Mouse (Mus musculus): Measurements from ENCODE around the gene Gm20661. TPM values are rescaled to one million over a fixed set of nuclear protein-coding genes. Genes with fewer than 3 reads are reported as not detected.

The Gm20661 gene
- polyA plus RNA-seq (2015; fragmentation: Nextera tagmentation; extraction: Ambion mirVana) = 0.88 and 1.6 TPM in 2 replicates

DNA sequence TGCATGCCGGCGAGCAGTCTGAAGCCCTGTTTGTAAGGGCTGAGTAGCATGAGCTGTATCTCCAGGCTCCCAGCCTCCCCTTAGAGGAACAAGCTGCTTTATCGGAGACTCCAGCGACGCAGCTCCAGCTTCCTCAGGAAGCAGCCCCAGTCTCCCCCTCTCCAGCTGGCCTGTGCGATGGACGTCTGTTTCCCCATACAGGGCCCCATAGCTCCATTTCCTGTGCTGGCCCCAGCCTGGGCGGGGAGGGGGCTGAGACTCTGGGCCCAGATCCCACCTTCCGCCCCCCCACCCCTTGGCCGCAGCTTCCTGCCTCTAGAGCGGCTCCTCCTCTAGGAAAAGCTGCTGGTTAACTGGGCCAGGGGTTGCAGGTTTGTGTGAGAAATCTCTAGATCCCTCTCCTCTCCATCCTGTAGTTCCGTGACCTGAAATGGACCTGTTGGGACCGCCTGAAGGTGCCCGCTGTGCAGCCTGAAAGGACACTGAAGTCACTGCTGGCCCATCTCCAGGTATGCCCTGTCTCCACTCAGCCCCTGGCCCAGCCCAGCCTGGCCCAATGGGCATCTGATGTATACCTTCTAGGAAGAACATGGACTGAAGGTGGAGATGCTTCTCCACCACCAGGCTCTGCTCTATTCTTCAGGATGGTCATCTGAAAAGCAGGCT lies at the start of gene Gm20661:
TSS of gene Gm20661 (plus strand) at position 378 of the 666 bp plus-strand sequence.
- ATAC-seq (replicated peaks) = no peak
- H3K4me3 ChIP-seq = no peak within 1 kb of the TSS
- H3K9ac ChIP-seq = no peak within 1 kb of the TSS; the same call in 1 of the 2 replicates
- H3K9me3 ChIP-seq = no peaks in the 10 kb centered on the region
- no peaks in the 10 kb centered on the region for H3K36me3 ChIP-seq (replicated peaks)
- H3K4me1 ChIP-seq = peaks cover 23% of the 10 kb centered on the region
- H3K27me3 ChIP-seq (replicated peaks) = peaks cover 11% of the 10 kb centered on the region
- peak within 1 kb of the TSS; percentile 25; the same call in 1 of the 2 replicates for H3K4me2 ChIP-seq
- WGBS = 58% methylated on average over 14 of the region's 14 CpGs
- peak within 1 kb of the TSS; percentile 68 for H3K27ac ChIP-seq

DNA sequence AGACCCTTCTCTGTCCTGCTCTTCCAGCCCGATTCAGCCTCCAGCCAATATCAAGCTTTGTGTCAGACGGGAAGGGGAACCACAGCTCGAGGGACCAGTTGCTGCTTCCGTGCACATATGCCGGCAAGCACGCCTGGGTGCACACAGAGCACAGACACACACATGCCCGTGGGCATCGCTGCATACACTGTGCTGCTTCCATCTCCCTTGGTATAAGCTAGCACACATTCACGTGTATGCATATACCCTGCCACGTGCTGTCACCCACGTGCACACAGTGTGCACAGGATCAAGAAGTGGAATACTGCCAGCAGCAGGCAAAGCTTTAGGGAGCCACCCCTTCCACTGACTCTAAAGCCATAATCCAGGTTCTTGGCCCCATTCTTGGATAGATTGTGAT lies 48.7 kb upstream of the Gm20661 start:
- H3K4me3 ChIP-seq = no peak overlapping the region
- H3K27me3 ChIP-seq (replicated peaks) = peaks cover 9% of the 10 kb centered on the region; the same call in 1 of the 2 replicates
- H3K36me3 ChIP-seq (replicated peaks) = no peaks in the 10 kb centered on the region
- no peak overlapping the region for H3K4me2 ChIP-seq
- peaks cover 21% of the 10 kb centered on the region for H3K4me1 ChIP-seq
- ATAC-seq (replicated peaks) = no peak
- no peak overlapping the region for H3K27ac ChIP-seq
- H3K9me3 ChIP-seq = no peaks in the 10 kb centered on the region
- no peak overlapping the region for H3K9ac ChIP-seq
- WGBS = 85% methylated on average over 11 of the region's 11 CpGs

- no peaks in the 10 kb centered on the region for H3K36me3 ChIP-seq (replicated peaks)
- H3K4me2 ChIP-seq = peak within 1 kb of the TSS; percentile 79
- WGBS = 13% methylated on average over 3 of the region's 3 CpGs
- no peak within 1 kb of the TSS for H3K27ac ChIP-seq
- H3K27me3 ChIP-seq (replicated peaks) = peaks cover 9% of the 10 kb centered on the region; the same call in 1 of the 2 replicates
- peak within 1 kb of the TSS; percentile 52 for H3K4me3 ChIP-seq
- ATAC-seq (replicated peaks) = no peak
- no peaks in the 10 kb centered on the region for H3K9me3 ChIP-seq
- H3K9ac ChIP-seq = peak within 1 kb of the TSS; percentile 58
- peaks cover 21% of the 10 kb centered on the region for H3K4me1 ChIP-seq
Observed at GRCm38 (mm10) chr9:107935374-107935773, 47.5 kb upstream of the Gm20661 start, which contains the start of gene Camkv. Gene Camkv (plus strand): TSS chr9:107935674.

- Histone ChIP-seq H3K27ac (no peak overlapping the region), H3K4me1 (peaks cover 21% of the 10 kb centered on the region), H3K9ac (peak overlapping the region; percentile 58), H3K36me3 (replicated peaks) (no peaks in the 10 kb centered on the region), H3K4me3 (peak overlapping the region; percentile 52), H3K9me3 (no peaks in the 10 kb centered on the region), H3K4me2 (peak overlapping the region; percentile 79), H3K27me3 (replicated peaks) (peaks cover 9% of the 10 kb centered on the region; the same call in 1 of the 2 replicates)
- WGBS = under 1% methylated on average over 41 of the region's 41 CpGs
- ATAC-seq (replicated peaks) = peak; percentile 46; the same call in 1 of the 2 replicates
Observed at GRCm38 (mm10) chr9:107935790-107936214, 47.1 kb upstream of the Gm20661 start.

DNA sequence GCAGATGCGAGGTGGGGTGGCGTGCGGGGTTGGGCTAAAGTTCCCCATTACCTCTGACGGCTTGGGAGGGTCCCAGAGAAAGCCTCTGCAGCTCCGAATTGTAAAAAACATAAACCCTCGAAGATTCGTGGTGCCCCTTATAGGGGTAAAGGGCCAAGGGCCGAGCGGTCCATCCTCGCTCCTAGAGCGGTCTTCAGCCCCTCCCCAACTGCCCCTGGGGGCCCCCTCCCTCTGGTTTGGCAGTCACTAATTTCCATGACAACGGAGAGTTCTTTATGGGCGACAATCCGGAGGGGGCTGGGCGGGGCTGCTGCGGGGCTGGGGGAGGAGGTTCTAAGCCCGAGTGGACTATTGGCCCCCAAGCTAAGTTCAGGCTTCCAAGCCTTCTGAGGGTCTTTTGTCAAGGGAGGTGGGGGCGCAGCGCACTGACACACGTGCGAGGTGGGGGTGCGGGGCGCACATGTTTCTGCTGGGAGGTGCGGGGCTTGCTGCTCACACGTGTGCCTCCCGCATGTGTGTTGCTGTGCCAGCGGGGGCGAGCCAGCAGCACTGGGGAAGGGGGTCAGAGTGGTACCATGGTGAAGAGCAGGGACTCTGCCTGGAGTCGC lies 46.5 kb upstream of the Gm20661 start:
- no peak overlapping the region for H3K27ac ChIP-seq
- H3K4me3 ChIP-seq = peak overlapping the region; percentile 52
- peak; percentile 71 for ATAC-seq (replicated peaks)
- under 1% methylated on average over 29 of the region's 29 CpGs for WGBS
- H3K36me3 ChIP-seq (replicated peaks) = no peaks in the 10 kb centered on the region
- H3K9ac ChIP-seq = peak overlapping the region; percentile 58
- peaks cover 9% of the 10 kb centered on the region; the same call in 1 of the 2 replicates for H3K27me3 ChIP-seq (replicated peaks)
- no peaks in the 10 kb centered on the region for H3K9me3 ChIP-seq
- H3K4me2 ChIP-seq = peak overlapping the region; percentile 79
- H3K4me1 ChIP-seq = peaks cover 21% of the 10 kb centered on the region

DNA sequence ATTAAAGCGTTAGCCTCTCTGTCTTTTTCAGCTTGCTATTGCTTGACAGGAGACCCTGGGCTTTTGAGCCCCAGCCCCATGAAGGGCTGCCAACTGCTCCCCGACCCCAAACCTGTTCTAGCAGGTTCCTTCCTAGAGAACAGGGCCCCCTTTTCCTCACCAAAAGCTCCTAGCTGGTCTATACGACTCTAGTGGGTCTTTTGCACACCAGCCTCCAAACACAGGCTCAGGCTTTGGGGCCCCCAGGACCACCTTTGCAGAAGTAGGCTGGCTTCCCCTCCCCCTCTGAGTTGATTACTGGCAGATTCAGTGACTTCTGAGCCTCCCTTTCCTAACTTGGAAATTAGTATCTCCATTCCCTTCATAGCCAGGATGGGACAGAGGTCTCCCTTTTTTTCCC lies 46.0 kb upstream of the Gm20661 start:
- H3K9ac ChIP-seq = peak overlapping the region; percentile 58
- H3K27me3 ChIP-seq (replicated peaks) = peaks cover 9% of the 10 kb centered on the region; the same call in 1 of the 2 replicates
- no peak overlapping the region for H3K27ac ChIP-seq
- no peaks in the 10 kb centered on the region for H3K36me3 ChIP-seq (replicated peaks)
- H3K4me1 ChIP-seq = peaks cover 21% of the 10 kb centered on the region
- no peak for ATAC-seq (replicated peaks)
- H3K9me3 ChIP-seq = no peaks in the 10 kb centered on the region
- 8% methylated on average over 3 of the region's 3 CpGs for WGBS
- H3K4me2 ChIP-seq = peak overlapping the region; percentile 79
- peak overlapping the region; percentile 52 for H3K4me3 ChIP-seq

DNA sequence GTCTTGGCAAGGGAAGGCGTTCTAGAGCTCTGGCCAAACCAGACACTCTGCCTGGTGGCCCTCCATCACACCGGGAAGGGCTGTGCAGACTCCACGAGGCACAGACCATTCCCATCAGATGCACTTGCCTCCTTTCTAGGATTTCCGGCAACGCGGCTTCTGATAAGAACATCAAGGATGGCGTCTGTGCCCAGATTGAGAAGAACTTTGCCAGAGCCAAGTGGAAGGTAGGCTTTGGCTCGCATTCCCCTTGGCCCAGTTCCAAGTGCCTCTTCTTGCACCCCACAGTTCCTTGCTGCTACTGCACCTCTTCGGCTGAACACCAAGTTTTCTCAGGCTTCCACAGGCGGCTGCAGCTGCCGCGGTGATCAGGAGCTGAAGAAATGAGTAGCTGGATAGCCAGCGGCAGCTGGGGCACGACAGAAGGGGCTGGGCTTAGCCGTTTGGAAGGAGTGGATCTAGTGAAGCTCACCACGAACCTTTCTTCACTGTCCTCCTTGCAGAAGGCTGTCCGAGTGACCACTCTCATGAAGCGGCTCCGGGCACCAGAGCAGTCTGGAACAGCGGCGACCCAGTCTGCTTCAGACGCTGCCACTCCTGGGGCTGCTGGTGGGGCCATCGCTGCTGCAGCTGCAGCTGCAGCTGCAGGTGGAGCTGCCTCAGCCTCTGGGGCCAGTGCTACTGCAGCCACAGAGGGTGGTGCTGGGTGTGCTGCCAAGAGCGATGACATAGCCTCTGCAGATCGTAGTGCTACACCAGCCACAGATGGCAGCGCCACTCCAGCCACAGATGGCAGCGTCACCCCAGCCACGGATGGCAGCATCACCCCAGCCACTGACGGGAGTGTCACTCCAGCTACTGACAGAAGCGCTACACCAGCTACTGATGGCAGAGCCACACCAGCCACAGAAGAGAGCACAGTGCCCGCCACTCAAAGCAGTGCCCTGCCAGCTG lies 35.3 kb upstream of the Gm20661 start:
- Histone ChIP-seq H3K9ac (no peak overlapping the region), H3K4me2 (no peak overlapping the region)
- WGBS = 90% methylated on average over 31 of the region's 31 CpGs

DNA sequence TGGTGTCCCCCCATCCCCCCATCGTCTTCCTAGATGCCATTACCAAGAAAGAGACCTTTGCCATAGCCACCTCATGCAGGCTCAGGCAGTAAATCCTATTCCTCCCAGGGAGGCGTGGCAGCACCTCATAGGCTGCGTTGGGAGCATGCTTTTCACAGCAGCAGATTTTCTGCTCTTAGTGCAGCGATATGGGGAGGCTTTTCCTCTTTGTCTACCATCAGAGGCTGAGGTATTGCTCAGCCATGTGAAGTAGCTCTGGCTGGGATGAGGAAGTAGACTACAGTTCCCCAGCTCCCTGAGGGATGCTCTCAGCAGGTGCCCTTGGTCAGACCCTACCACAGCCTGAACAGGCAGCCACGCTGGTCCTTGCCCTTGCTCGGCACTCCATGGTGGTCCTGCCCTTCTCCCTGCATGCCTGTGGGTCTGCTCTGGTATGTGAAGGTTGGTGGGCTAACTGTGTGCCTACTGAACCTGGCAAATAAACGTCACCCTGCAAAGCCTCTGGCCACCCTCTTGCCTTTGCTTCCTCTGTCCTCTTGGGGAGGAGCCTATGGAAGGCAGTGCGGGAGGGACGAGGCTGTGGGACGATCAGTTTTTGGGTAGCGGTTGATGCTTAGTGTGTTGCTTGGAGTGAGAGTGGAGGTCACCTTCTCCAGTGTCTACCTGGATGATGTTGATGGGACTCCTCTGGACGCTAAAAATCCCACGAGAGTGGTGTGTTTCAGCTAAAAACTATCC lies 33.5 kb upstream of the Gm20661 start:
- no peak overlapping the region for H3K4me3 ChIP-seq
- no peak for ATAC-seq (replicated peaks)
- H3K27ac ChIP-seq = no peak overlapping the region
- peaks cover 15% of the 10 kb centered on the region for H3K4me1 ChIP-seq
- H3K27me3 ChIP-seq (replicated peaks) = no peaks in the 10 kb centered on the region
- no peaks in the 10 kb centered on the region for H3K36me3 ChIP-seq (replicated peaks)
- no peak overlapping the region for H3K4me2 ChIP-seq
- WGBS = 82% methylated on average over 13 of the region's 13 CpGs
- no peaks in the 10 kb centered on the region for H3K9me3 ChIP-seq
- H3K9ac ChIP-seq = no peak overlapping the region

More for the DNA sequence above, 35.3 kb upstream of the Gm20661 start:
- peaks cover 15% of the 10 kb centered on the region for H3K4me1 ChIP-seq
- no peaks in the 10 kb centered on the region for H3K27me3 ChIP-seq (replicated peaks)
- H3K27ac ChIP-seq = no peak overlapping the region
- ATAC-seq (replicated peaks) = no peak
- no peaks in the 10 kb centered on the region for H3K9me3 ChIP-seq
- H3K36me3 ChIP-seq (replicated peaks) = no peaks in the 10 kb centered on the region
- H3K4me3 ChIP-seq = no peak overlapping the region

DNA sequence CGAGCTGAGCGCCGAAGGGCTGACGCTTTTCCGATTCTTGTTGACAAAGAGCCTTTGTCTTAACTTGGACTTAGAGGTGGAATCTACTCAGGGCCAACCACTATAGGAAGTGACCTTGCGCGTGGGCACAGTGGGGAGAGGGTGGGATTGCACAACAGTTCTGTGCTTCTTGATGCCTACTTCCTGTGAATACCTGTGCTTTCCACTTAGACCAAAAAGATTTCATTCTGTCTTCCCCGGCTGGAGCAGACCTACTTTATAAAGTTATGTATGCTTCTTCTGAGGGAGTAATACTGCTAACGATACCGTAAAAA lies 33.0 kb upstream of the Gm20661 start, which contains the start of gene Traip:
TSS of gene Traip (plus strand) at position 215 of the 314 bp plus-strand sequence.
- 93% methylated on average over 10 of the region's 10 CpGs for WGBS
- H3K4me1 ChIP-seq = peaks cover 15% of the 10 kb centered on the region
- H3K9me3 ChIP-seq = no peaks in the 10 kb centered on the region
- no peaks in the 10 kb centered on the region for H3K36me3 ChIP-seq (replicated peaks)
- H3K9ac ChIP-seq = peak within 1 kb of the TSS; percentile 61
- H3K27ac ChIP-seq = peak within 1 kb of the TSS; percentile 83
- ATAC-seq (replicated peaks) = no peak
- peak within 1 kb of the TSS; percentile 91 for H3K4me2 ChIP-seq
- H3K4me3 ChIP-seq = peak within 1 kb of the TSS; percentile 71
- no peaks in the 10 kb centered on the region for H3K27me3 ChIP-seq (replicated peaks)

GRCm38 (mm10) chr9:107950460-107951355 lies 32.1 kb upstream of the Gm20661 start:
- Histone ChIP-seq H3K4me2 (peak overlapping the region; percentile 91), H3K4me1 (peaks cover 15% of the 10 kb centered on the region), H3K9ac (peak overlapping the region; percentile 61), H3K9me3 (no peaks in the 10 kb centered on the region), H3K4me3 (peak overlapping the region; percentile 71), H3K36me3 (replicated peaks) (no peaks in the 10 kb centered on the region), H3K27ac (peak overlapping the region; percentile 83), H3K27me3 (replicated peaks) (no peaks in the 10 kb centered on the region)
- ATAC-seq (replicated peaks) = peak; percentile 94
- 14% methylated on average over 45 of the region's 45 CpGs for WGBS
